Mouse (Mus musculus): ENCODE results near the gene Prnp.

Gene Prnp

DNA sequence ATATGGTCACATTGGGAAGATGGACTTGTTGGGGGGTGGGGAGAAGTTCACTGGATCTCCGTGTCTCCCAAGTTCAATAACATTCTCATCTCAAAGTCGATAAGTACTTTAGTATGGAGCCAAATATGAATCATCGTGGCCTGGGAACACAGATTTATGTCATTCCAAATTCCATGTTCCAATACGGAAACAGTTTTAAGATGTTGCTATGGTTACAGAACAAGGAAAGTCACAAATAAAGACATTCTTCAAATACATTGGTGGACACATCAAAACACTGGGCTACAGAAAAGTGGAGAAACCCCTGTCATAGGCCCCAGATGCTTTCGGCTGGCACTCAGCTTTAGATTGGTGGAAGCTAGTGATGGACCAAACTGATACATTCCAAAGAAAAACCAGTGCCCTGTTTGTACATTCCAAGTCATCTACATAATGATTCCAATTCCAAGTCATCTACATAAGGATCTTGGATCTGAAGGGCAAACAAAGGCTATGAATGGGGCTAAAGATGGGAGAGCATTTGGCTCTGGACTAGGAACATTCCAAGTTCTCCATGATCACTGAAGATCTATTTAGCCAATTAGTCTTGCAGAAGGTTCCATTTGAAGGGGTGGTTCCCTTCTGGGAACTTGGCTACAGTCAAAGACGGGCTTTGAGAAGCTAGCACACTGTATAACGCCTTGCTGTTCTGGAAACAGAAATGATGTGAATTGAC lies 33.0 kb upstream of the Prnp start:
- TF ChIP-seq CTCF (conservative IDR thresholded peaks at IDR 0.05; ENCODE audit: low read length), result no peak
- TF ChIP-seq POU5F1 (IDR thresholded peaks at IDR 0.05; ENCODE audit: borderline replicate concordance, low read length), result no peak
- no peak for TF ChIP-seq NANOG (IDR thresholded peaks at IDR 0.05; ENCODE audit: borderline replicate concordance, low read length)
- H3K4me3 ChIP-seq (replicated peaks; ENCODE audit: low read length), result no peak overlapping the region
- no peaks in the 10 kb centered on the region; the same call in 1 of the 2 replicates for H3K27me3 ChIP-seq (ENCODE audit: insufficient read depth, low read length)
- peaks cover 5% of the 10 kb centered on the region for H3K9me3 ChIP-seq (ENCODE audit: low read length)
- no peaks in the 10 kb centered on the region for H3K36me3 ChIP-seq (ENCODE audit: insufficient read depth, low read length)
- H3K4me1 ChIP-seq (replicated peaks; ENCODE audit: low read depth, low read length), result peaks cover 10% of the 10 kb centered on the region

DNA sequence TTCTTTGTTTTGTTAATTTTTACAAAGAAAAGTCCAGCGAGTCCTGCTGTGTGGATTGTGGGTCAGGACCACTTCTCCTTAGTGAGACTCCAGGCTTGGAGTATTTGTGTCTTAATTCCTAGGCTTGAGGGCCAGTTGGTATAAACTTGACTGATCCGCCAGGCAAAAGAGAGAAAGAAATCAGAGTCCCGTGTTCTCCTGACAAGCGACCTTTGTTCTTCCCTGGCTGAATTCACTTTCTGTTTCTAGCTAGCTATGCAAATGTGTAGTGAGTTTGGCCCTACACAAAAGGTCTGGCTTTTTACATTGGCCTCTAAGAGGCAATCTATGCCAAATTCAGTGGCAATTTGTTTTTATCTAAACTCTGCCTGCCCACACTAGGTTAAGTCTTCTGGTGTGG lies 28.0 kb upstream of the Prnp start:
- no peaks in the 10 kb centered on the region for H3K36me3 ChIP-seq (ENCODE audit: insufficient read depth, low read length)
- H3K9me3 ChIP-seq (ENCODE audit: low read length), result no peaks in the 10 kb centered on the region
- peaks cover 47% of the 10 kb centered on the region for H3K4me1 ChIP-seq (replicated peaks; ENCODE audit: low read depth, low read length)
- no peaks in the 10 kb centered on the region for H3K27me3 ChIP-seq (ENCODE audit: insufficient read depth, low read length)
- no peak overlapping the region for H3K4me3 ChIP-seq (replicated peaks; ENCODE audit: low read length)
- TF ChIP-seq NANOG (IDR thresholded peaks at IDR 0.05; ENCODE audit: borderline replicate concordance, low read length) (no peak), POU5F1 (IDR thresholded peaks at IDR 0.05; ENCODE audit: borderline replicate concordance, low read length) (no peak), CTCF (conservative IDR thresholded peaks at IDR 0.05; ENCODE audit: low read length) (no peak)

DNA sequence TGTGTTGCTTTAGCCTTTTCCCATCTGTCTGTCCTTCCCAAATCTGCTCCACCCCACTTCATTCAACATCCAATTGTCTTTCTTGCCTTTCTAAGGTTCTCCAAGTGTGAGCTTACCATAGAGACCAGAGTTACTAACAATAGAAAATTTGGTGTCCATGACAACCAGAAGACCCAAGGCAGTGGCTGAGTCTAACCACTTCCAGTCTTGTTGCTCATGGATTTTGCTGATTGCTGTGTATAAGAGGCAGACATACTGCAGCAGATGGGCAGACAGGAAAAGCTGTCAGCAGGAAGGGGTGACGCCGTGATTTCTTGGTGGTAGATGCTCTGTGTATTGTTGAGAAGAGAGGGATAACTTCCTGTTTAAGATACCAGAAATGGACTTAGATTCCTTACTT lies 26.6 kb upstream of the Prnp start:
- no peak for TF ChIP-seq CTCF (conservative IDR thresholded peaks at IDR 0.05; ENCODE audit: low read length)
- TF ChIP-seq NANOG (IDR thresholded peaks at IDR 0.05; ENCODE audit: borderline replicate concordance, low read length), result no peak
- no peak for TF ChIP-seq POU5F1 (IDR thresholded peaks at IDR 0.05; ENCODE audit: borderline replicate concordance, low read length)
- H3K4me1 ChIP-seq (replicated peaks; ENCODE audit: low read depth, low read length), result peaks cover 50% of the 10 kb centered on the region
- no peaks in the 10 kb centered on the region for H3K27me3 ChIP-seq (ENCODE audit: insufficient read depth, low read length)
- no peaks in the 10 kb centered on the region for H3K9me3 ChIP-seq (ENCODE audit: low read length)
- no peaks in the 10 kb centered on the region for H3K36me3 ChIP-seq (ENCODE audit: insufficient read depth, low read length)
- H3K4me3 ChIP-seq (replicated peaks; ENCODE audit: low read length), result no peak overlapping the region

- Histone ChIP-seq H3K27me3 (ENCODE audit: insufficient read depth, low read length) (no peaks in the 10 kb centered on the region), H3K4me1 (replicated peaks; ENCODE audit: low read depth, low read length) (peaks cover 48% of the 10 kb centered on the region), H3K36me3 (ENCODE audit: insufficient read depth, low read length) (no peaks in the 10 kb centered on the region), H3K4me3 (replicated peaks; ENCODE audit: low read length) (no peak overlapping the region), H3K9me3 (ENCODE audit: low read length) (no peaks in the 10 kb centered on the region)
- TF ChIP-seq CTCF (conservative IDR thresholded peaks at IDR 0.05; ENCODE audit: low read length) (no peak), NANOG (IDR thresholded peaks at IDR 0.05; ENCODE audit: borderline replicate concordance, low read length) (no peak), POU5F1 (IDR thresholded peaks at IDR 0.05; ENCODE audit: borderline replicate concordance, low read length) (no peak)
Measured at GRCm38 (mm10) chr2:131886503-131887160, 23.1 kb upstream of the Prnp start.

DNA sequence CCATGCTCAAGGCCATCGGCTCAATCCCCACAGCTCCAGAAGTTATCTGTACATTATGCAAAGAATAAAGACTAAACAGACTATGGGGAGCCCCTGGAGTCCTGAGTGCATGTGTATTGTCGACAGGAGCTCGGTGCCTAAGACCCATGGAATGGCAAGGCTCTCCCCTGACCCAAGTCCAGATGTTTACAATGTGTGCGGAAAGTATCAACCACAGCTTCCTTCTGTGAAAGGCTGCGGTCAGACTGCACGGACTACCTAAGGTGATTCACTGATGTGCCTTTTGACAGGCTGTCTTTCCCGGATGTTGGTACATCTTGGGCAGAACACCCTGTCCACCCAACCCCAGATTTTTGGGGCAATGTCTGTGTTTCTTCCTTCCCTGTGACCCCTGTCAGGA lies 21.5 kb upstream of the Prnp start:
- Histone ChIP-seq H3K27me3 (ENCODE audit: insufficient read depth, low read length) (no peaks in the 10 kb centered on the region), H3K36me3 (ENCODE audit: insufficient read depth, low read length) (no peaks in the 10 kb centered on the region), H3K4me3 (replicated peaks; ENCODE audit: low read length) (no peak overlapping the region), H3K9me3 (ENCODE audit: low read length) (no peaks in the 10 kb centered on the region), H3K4me1 (replicated peaks; ENCODE audit: low read depth, low read length) (peaks cover 48% of the 10 kb centered on the region)
- no peak for TF ChIP-seq NANOG (IDR thresholded peaks at IDR 0.05; ENCODE audit: borderline replicate concordance, low read length)
- no peak for TF ChIP-seq CTCF (conservative IDR thresholded peaks at IDR 0.05; ENCODE audit: low read length)
- no peak for TF ChIP-seq POU5F1 (IDR thresholded peaks at IDR 0.05; ENCODE audit: borderline replicate concordance, low read length)

- no peak overlapping the region for H3K4me3 ChIP-seq (replicated peaks; ENCODE audit: low read length)
- peaks cover 25% of the 10 kb centered on the region for H3K4me1 ChIP-seq (replicated peaks; ENCODE audit: low read depth, low read length)
- H3K9me3 ChIP-seq (ENCODE audit: low read length), result no peaks in the 10 kb centered on the region
- H3K27me3 ChIP-seq (ENCODE audit: insufficient read depth, low read length), result no peaks in the 10 kb centered on the region
- TF ChIP-seq CTCF (conservative IDR thresholded peaks at IDR 0.05; ENCODE audit: low read length), result no peak
- no peak for TF ChIP-seq NANOG (IDR thresholded peaks at IDR 0.05; ENCODE audit: borderline replicate concordance, low read length)
- no peak for TF ChIP-seq POU5F1 (IDR thresholded peaks at IDR 0.05; ENCODE audit: borderline replicate concordance, low read length)
- no peaks in the 10 kb centered on the region for H3K36me3 ChIP-seq (ENCODE audit: insufficient read depth, low read length)
Measured at GRCm38 (mm10) chr2:131892534-131892933, 17.2 kb upstream of the Prnp start.

DNA sequence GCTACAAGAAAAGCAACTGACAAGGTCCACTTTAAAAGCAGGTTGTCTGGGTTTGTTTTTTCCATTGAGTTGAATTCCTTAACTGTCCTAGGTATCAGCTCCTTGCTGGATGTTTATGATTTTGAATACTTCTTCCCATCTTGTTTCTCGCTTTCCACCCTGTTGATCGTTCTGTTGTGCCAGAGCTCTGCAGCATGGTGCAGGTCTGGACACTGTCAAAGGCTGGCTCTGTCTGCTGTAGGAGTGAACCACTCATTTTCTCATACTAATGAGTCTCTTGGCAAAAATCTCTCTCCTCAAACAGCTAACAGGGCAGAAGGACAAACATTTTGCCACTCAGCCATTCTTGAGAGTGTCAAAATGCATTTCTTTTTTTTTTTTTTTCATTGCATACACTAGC lies 14.6 kb upstream of the Prnp start:
- Histone ChIP-seq H3K36me3 (ENCODE audit: insufficient read depth, low read length) (no peaks in the 10 kb centered on the region), H3K4me1 (replicated peaks; ENCODE audit: low read depth, low read length) (peaks cover 16% of the 10 kb centered on the region)
- TF ChIP-seq NANOG (IDR thresholded peaks at IDR 0.05; ENCODE audit: borderline replicate concordance, low read length) (no peak), CTCF (conservative IDR thresholded peaks at IDR 0.05; ENCODE audit: low read length) (no peak), POU5F1 (IDR thresholded peaks at IDR 0.05; ENCODE audit: borderline replicate concordance, low read length) (no peak)

DNA sequence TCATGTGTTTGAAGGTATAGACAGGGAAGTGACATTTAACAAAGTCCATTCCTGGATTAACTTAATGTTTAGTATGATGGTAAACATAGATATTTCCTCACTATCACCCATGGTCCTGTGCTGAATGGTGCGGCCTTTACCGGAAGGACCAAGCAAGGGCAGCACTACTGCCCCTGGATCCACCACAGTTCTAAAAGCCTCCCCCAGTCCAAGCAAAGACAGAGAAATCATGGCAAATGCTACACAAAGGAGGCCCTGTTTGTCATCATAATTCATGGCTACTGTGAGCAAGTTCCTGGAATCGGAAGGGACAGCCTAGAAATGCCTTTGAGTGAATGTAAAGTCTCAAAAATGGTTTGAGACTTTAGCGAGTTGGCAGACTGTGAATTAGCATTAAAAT lies 13.7 kb upstream of the Prnp start:
- Histone ChIP-seq H3K4me3 (replicated peaks; ENCODE audit: low read length) (no peak overlapping the region), H3K27me3 (ENCODE audit: insufficient read depth, low read length) (no peaks in the 10 kb centered on the region), H3K9me3 (ENCODE audit: low read length) (no peaks in the 10 kb centered on the region), H3K36me3 (ENCODE audit: insufficient read depth, low read length) (no peaks in the 10 kb centered on the region), H3K4me1 (replicated peaks; ENCODE audit: low read depth, low read length) (peaks cover 16% of the 10 kb centered on the region)
- no peak for TF ChIP-seq NANOG (IDR thresholded peaks at IDR 0.05; ENCODE audit: borderline replicate concordance, low read length)
- no peak for TF ChIP-seq CTCF (conservative IDR thresholded peaks at IDR 0.05; ENCODE audit: low read length)
- no peak for TF ChIP-seq POU5F1 (IDR thresholded peaks at IDR 0.05; ENCODE audit: borderline replicate concordance, low read length)

More for the DNA sequence above, 14.6 kb upstream of the Prnp start:
- H3K9me3 ChIP-seq (ENCODE audit: low read length), result no peaks in the 10 kb centered on the region
- no peaks in the 10 kb centered on the region for H3K27me3 ChIP-seq (ENCODE audit: insufficient read depth, low read length)
- no peak overlapping the region for H3K4me3 ChIP-seq (replicated peaks; ENCODE audit: low read length)
